ENCODE assay signal across 8 mouse cellular contexts in the genomic region with DNA sequence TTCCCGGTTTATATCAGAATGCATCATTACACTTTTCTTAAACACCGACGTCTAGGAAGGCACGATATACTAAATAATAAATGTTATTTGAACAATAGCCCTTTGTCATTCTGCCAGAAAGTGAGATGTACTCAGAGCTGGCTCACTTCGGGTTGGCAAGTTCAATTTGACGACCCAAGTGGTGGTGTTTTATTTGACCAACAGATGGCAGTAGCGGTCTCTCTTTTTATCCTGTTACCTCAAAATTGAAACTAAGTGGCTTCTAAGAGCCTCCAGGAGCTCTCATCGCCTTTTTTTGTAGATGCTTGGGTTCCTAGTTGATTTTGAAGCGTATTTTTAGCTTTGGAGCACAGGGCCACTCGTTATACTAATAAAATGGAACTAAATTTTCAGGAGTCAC.
DNase-seq lines count a peak whose midpoint lies in the region; ATAC-seq and TF ChIP-seq lines count a peak whose summit lies in the region.

No protein-coding gene starts in this region.

- no peak overlapping the region for H3K9ac ChIP-seq in heart, embryonic 11.5 days (ENCODE audit: low read depth, low read length)
- no peak overlapping the region for H3K9ac ChIP-seq in embryonic facial prominence, embryonic 13.5 days
- H3K9ac ChIP-seq in heart, embryonic 14.5 days (ENCODE audit: low read length): no peak overlapping the region
- H3K9ac ChIP-seq in lung, embryonic 15.5 days: no peak overlapping the region

- no peaks in the 10 kb centered on the region for H3K9me3 ChIP-seq in heart, embryonic 11.5 days (replicated peaks; ENCODE audit: control insufficient read depth, low read length)
- H3K9me3 ChIP-seq in embryonic facial prominence, embryonic 13.5 days: no peaks in the 10 kb centered on the region
- no peaks in the 10 kb centered on the region for H3K9me3 ChIP-seq in heart, embryonic 14.5 days (ENCODE audit: control insufficient read depth, low read length)
- H3K9me3 ChIP-seq in lung, embryonic 15.5 days: no peaks in the 10 kb centered on the region

- DNase-seq in heart, adult 18-20 months: peak; percentile 42 to 78
- peak; percentile 15 for DNase-seq in adrenal gland, postnatal 25 days
- peak; percentile 60 to 73 for DNase-seq in layer of hippocampus, adult 2 months (ENCODE audit: low spot score in 2 of 2)
- peak; percentile 90 for DNase-seq in retina, embryonic 14.5 days (ENCODE audit: low spot score)

- peak; percentile 86 for TF ChIP-seq CTCF in layer of hippocampus, adult 2 months (conservative IDR thresholded peaks at IDR 0.05)

- no peaks in the 10 kb centered on the region for H3K4me1 ChIP-seq in heart, embryonic 11.5 days (ENCODE audit: control insufficient read depth, insufficient read depth, low read length)
- no peaks in the 10 kb centered on the region for H3K4me1 ChIP-seq in embryonic facial prominence, embryonic 13.5 days
- no peaks in the 10 kb centered on the region for H3K4me1 ChIP-seq in heart, embryonic 14.5 days (ENCODE audit: control insufficient read depth in 2 of 2, insufficient read depth in 2 of 2, low read length in 2 of 2)
- no peaks in the 10 kb centered on the region for H3K4me1 ChIP-seq in lung, embryonic 15.5 days

- no peak overlapping the region for H3K27ac ChIP-seq in heart, embryonic 11.5 days (ENCODE audit: low read depth, low read length)
- H3K27ac ChIP-seq in embryonic facial prominence, embryonic 13.5 days: no peak overlapping the region
- H3K27ac ChIP-seq in heart, embryonic 14.5 days (replicated peaks in 1 of 2; ENCODE audit: control insufficient read depth in 1 of 2, insufficient read depth in 1 of 2, low read depth in 2 of 2, low read length in 2 of 2): no peak overlapping the region
- no peak overlapping the region for H3K27ac ChIP-seq in layer of hippocampus, adult 2 months
- no peak overlapping the region for H3K27ac ChIP-seq in lung, embryonic 15.5 days

- H3K4me3 ChIP-seq in heart, embryonic 11.5 days (ENCODE audit: low read depth, low read length): no peak overlapping the region
- no peak overlapping the region for H3K4me3 ChIP-seq in embryonic facial prominence, embryonic 13.5 days
- H3K4me3 ChIP-seq in heart, embryonic 14.5 days (ENCODE audit: control insufficient read depth in 1 of 2, insufficient read depth in 1 of 2, low read depth in 1 of 2, low read length in 2 of 2): peak overlapping the region in 1 of 2 experiments; percentile 8; a peak in 1 of 4 replicates
- H3K4me3 ChIP-seq in layer of hippocampus, adult 2 months: peak overlapping the region; percentile 39; the same call in 1 of the 2 replicates
- H3K4me3 ChIP-seq in lung, embryonic 15.5 days: no peak overlapping the region

- ATAC-seq in heart, embryonic 11.5 days (replicated peaks; ENCODE audit: insufficient number of reproducible peaks, low FRiP score, low TSS enrichment): no peak
- ATAC-seq in embryonic facial prominence, embryonic 13.5 days (ENCODE audit: insufficient number of reproducible peaks, insufficient read depth, low FRiP score, low TSS enrichment, low read depth): no peak
- no peak for ATAC-seq in heart, embryonic 14.5 days (ENCODE audit: insufficient number of reproducible peaks, insufficient read depth, low FRiP score, low read depth)
- no peak for ATAC-seq in lung, embryonic 15.5 days (ENCODE audit: borderline replicate concordance, extremely low read depth, low FRiP score, low TSS enrichment)

- WGBS in heart, embryonic 11.5 days (ENCODE audit: insufficient replicate concordance): 16% methylated on average over 10 of the region's 10 CpGs
- WGBS in embryonic facial prominence, embryonic 13.5 days: 10% methylated on average over 10 of the region's 10 CpGs
- 8% methylated on average over 10 of the region's 10 CpGs for WGBS in heart, embryonic 14.5 days
- WGBS in lung, embryonic 15.5 days: 5% methylated on average over 10 of the region's 10 CpGs

- H3K27me3 ChIP-seq in heart, embryonic 11.5 days (ENCODE audit: control insufficient read depth, insufficient read depth, low read length): no peaks in the 10 kb centered on the region
- H3K27me3 ChIP-seq in embryonic facial prominence, embryonic 13.5 days: no peaks in the 10 kb centered on the region; the same call in 1 of the 2 replicates
- H3K27me3 ChIP-seq in heart, embryonic 14.5 days (ENCODE audit: control insufficient read depth, insufficient read depth, low read length): no peaks in the 10 kb centered on the region
- H3K27me3 ChIP-seq in lung, embryonic 15.5 days: no peaks in the 10 kb centered on the region

- no peaks in the 10 kb centered on the region for H3K36me3 ChIP-seq in heart, embryonic 11.5 days (ENCODE audit: control insufficient read depth, insufficient read depth, low read length)
- no peaks in the 10 kb centered on the region for H3K36me3 ChIP-seq in embryonic facial prominence, embryonic 13.5 days
- no peaks in the 10 kb centered on the region for H3K36me3 ChIP-seq in heart, embryonic 14.5 days (ENCODE audit: control insufficient read depth, insufficient read depth, low read length)
- no peaks in the 10 kb centered on the region for H3K36me3 ChIP-seq in lung, embryonic 15.5 days

- no peak overlapping the region for H3K4me2 ChIP-seq in heart, embryonic 11.5 days
- H3K4me2 ChIP-seq in embryonic facial prominence, embryonic 13.5 days: 0 out of 2 replicates have a peak overlapping the region, but pooled peaks have one; percentile 5
- H3K4me2 ChIP-seq in heart, embryonic 14.5 days (ENCODE audit: low read length): peak overlapping the region; percentile 36
- H3K4me2 ChIP-seq in lung, embryonic 15.5 days: 0 out of 2 replicates have a peak overlapping the region, but pooled peaks have one; percentile 12

Comparison
In these comparisons a context has a peak if more than half of its experiments do, and no peak if none do; other contexts are left out.
1. DNase-seq: peak in every context shown above with its lines; median percentile 90 in retina, embryonic 14.5 days; 66 in layer of hippocampus, adult 2 months; 60 in heart, adult 18-20 months; 15 in adrenal gland, postnatal 25 days.